Mouse (Mus musculus): ENCODE results near the gene Prrg2.

Gene Prrg2

DNA sequence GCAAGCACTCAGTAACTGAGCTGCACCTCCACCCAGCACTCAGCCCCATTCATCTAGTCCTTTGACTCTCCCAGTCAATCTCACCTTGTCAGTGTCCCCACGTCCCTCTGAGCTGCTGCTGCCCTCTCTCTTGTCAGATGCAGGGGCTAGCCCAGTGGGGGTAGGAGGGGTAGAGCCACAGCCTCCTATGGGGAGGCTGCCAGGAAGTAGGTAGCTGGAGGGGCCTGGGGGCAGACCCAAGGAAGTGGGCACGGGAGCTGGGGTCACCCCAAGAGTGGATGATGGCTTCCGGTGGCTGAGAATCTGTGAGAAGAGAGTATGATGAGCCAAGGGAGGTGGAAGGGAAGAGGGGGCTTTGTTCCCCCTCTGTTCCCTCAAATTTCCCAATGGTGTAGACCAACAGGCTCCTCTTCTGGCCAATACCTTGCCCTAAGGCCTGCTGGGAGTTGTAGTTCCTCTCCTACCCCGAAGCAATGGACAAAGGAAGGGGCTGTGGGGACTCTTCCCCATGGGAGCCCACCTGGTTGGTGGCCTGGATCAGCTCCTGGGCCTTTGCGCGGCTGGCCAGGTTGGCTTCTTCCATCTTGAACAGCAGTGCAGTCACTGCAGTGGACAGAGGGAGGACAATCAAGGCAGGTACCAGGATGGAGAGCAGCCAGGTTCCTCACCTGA lies 57.0 kb downstream of the Prrg2 start:
- DNase-seq = no peak

DNA sequence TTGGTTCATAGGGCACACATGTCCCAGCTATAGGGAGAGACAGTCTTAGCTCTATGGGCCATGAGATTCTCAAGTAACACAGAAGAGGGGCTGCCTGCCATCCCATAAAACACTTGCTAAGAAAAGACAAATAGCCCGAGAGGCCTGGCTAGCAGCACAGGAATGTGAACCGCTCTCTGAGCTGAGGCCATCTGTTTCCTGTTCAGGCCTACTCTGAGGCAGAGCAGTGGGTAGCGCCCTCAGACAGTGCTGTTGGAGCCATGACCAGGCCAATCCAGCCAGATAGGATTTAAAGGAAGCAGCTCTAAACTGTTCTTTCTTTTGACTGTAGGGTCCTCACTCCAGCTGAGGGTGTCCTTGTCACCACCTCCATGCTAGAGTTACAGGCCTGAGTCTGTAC lies 57.9 kb downstream of the Prrg2 start:
- DNase-seq = no peak
